Mouse (Mus musculus) stomach, embryonic 16.5 days (tissue): ENCODE measurements around the gene Car2. TPM values are rescaled to one million over a fixed set of nuclear protein-coding genes. Genes with fewer than 3 reads are reported as not detected.

Experiments used
- ATAC-seq: fragments of 200-750 bp; cut with Nextera tagmentation; 2 replicates; pipeline ENCODE4 v1.8.0; 2017; ENCODE audit warnings: moderate number of reproducible peaks, moderate TSS enrichment; ENCODE audit not compliant: insufficient read depth, low FRiP score
- H3K27ac ChIP-seq: fragments of 300-500 bp; sonication (generic); 2 replicates; pipeline ENCODE4 v1.5.1; 2014; ENCODE audit warnings: low read length
- H3K27me3 ChIP-seq: fragments of 300-500 bp; sonication (generic); 2 replicates; pipeline ENCODE4 v1.6.1; 2014; ENCODE audit warnings: low read length, control low read depth, mixed read lengths; ENCODE audit not compliant: control insufficient read depth, insufficient read depth
- H3K36me3 ChIP-seq: fragments of 300-500 bp; sonication (generic); 2 replicates; pipeline ENCODE4 v1.6.1; 2014; ENCODE audit warnings: low read length; ENCODE audit not compliant: control insufficient read depth, insufficient read depth
- H3K4me1 ChIP-seq: fragments of 300-500 bp; sonication (generic); 2 replicates; pipeline ENCODE4 v1.6.1; 2014; ENCODE audit warnings: low read length, control low read depth, mixed read lengths; ENCODE audit not compliant: control insufficient read depth, insufficient read depth
- H3K4me2 ChIP-seq: fragments of 300-500 bp; sonication (generic); 2 replicates; pipeline ENCODE4 v1.6.1; 2014; ENCODE audit warnings: low read depth, low read length, mixed read lengths
- H3K4me3 ChIP-seq: fragments of 300-500 bp; sonication (generic); replicated peaks from 2 replicates; pipeline ENCODE4 v1.5.1; 2014; ENCODE audit warnings: mild to moderate bottlenecking, low read length
- H3K9ac ChIP-seq: fragments of 300-500 bp; sonication (generic); 2 replicates; pipeline ENCODE4 v1.6.1; 2014; ENCODE audit warnings: low read length
- H3K9me3 ChIP-seq: fragments of 300-500 bp; sonication (generic); replicated peaks from 2 replicates; pipeline ENCODE4 v1.6.1; 2016; ENCODE audit warnings: low read length, control low read depth; ENCODE audit not compliant: control insufficient read depth
- WGBS: fragments of 180-500 bp; shearing (Covaris S2); extraction: QIAGEN DNeasy Blood & Tissue Kit; methylation state at CpG from one replicate; pipeline ENCODE4 v1.1.7; 2014; 5-methylcytosine and 5-hydroxymethylcytosine counted together
- polyA plus RNA-seq: library from polyadenylated mRNA; unstranded; fragments of >200 nt; fragmentation: Nextera tagmentation; extraction: Ambion mirVana; gene quantifications from 2 replicates; pipeline ENCODE4 v1.2.1, GENCODE M21; 2015

Car2 gene
- polyA plus RNA-seq, 1 experiment from 2014 or later, result 285 TPM

DNA sequence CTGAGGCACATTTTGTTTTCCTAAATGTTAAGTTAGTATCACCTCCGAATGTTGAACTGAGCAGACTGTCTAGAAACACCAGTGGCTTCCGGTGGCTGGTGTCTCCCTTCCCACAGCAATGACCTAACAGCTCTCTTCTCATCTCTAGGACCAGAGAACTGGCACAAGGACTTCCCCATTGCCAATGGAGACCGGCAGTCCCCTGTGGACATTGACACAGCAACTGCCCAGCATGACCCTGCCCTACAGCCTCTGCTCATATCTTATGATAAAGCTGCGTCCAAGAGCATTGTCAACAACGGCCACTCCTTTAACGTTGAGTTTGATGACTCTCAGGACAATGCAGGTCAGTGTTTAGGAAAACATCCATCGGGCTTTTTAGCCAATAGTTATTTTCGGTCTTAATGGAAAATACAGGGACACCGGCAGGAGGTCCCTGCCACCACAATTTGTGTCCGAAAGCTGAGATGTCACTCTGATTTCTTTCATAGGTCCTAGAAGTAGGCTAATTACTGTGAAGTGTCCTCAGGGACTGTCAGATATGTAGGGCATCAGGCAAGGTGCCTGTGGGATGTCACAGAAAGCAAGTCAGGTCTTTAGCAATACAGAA lies 1.7 kb downstream of the Car2 start:
- Histone ChIP-seq H3K27me3 (peaks cover 4% of the 10 kb centered on the region; the same call in 1 of the 2 replicates), H3K9ac (no peak overlapping the region), H3K4me3 (peak overlapping the region; percentile 68), H3K27ac (no peak overlapping the region), H3K4me1 (0 out of 2 replicates have a peak, but pooled peaks cover 5% of the 10 kb centered on the region), H3K36me3 (no peaks in the 10 kb centered on the region), H3K9me3 (no peaks in the 10 kb centered on the region), H3K4me2 (peak overlapping the region; percentile 86)
- no peak for ATAC-seq
- 68% methylated on average over 10 of the region's 10 CpGs for WGBS

DNA sequence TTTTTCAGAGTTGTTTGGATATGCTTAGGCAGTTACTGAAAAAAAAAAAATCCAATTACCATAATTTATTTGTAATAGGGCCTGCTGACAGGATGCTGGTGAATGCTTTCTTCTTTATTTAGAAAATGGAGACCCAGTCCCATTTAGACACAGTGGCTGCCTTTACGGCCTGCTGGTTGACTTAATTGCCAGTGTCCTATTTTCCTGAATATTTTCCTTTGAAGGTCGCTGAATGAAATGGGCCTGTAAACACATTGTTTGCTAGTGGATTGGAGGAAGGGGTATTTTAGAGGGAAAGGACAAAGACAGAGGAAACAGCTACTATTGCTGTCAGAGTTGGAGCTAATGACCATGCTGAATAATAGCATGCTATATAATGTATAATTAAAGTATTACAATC lies 2.5 kb downstream of the Car2 start:
- ATAC-seq, result no peak
- WGBS, result 77% methylated on average over 2 of the region's 2 CpGs
- peak overlapping the region; percentile 28 for H3K4me3 ChIP-seq
- peaks cover 4% of the 10 kb centered on the region; the same call in 1 of the 2 replicates for H3K27me3 ChIP-seq
- 0 out of 2 replicates have a peak, but pooled peaks cover 5% of the 10 kb centered on the region for H3K4me1 ChIP-seq
- H3K9me3 ChIP-seq, result no peaks in the 10 kb centered on the region
- H3K9ac ChIP-seq, result no peak overlapping the region
- no peaks in the 10 kb centered on the region for H3K36me3 ChIP-seq
- peak overlapping the region; percentile 27; the same call in 1 of the 2 replicates for H3K4me2 ChIP-seq
- no peak overlapping the region for H3K27ac ChIP-seq

DNA sequence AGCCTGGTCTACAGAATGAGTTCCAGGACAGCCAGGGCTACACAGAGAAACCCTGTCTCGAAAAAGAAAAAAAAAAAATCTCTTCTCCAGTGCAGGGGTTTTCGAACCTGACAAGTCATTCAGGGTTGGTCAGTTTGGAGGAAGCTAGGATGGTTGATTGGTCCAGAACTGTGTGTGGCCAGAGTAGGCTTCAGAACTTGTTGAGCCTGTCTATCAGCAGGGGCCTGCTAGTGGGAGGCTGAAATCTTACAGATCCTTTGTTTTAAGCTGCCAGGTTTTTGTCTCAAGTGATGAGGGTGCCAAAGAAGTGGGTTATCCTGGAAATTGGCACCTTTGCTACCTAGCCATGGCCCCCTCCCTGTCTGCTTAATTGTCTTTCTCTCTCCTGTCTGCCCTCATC lies 3.0 kb downstream of the Car2 start:
- H3K4me1 ChIP-seq, result 0 out of 2 replicates have a peak, but pooled peaks cover 5% of the 10 kb centered on the region
- WGBS, result 65% methylated on average over 2 of the region's 2 CpGs
- H3K4me2 ChIP-seq, result peak overlapping the region; percentile 27; the same call in 1 of the 2 replicates
- no peak overlapping the region for H3K27ac ChIP-seq
- H3K36me3 ChIP-seq, result no peaks in the 10 kb centered on the region
- H3K27me3 ChIP-seq, result peaks cover 4% of the 10 kb centered on the region; the same call in 1 of the 2 replicates
- H3K9me3 ChIP-seq, result no peaks in the 10 kb centered on the region
- ATAC-seq, result no peak
- peak overlapping the region; percentile 28 for H3K4me3 ChIP-seq
- H3K9ac ChIP-seq, result no peak overlapping the region

DNA sequence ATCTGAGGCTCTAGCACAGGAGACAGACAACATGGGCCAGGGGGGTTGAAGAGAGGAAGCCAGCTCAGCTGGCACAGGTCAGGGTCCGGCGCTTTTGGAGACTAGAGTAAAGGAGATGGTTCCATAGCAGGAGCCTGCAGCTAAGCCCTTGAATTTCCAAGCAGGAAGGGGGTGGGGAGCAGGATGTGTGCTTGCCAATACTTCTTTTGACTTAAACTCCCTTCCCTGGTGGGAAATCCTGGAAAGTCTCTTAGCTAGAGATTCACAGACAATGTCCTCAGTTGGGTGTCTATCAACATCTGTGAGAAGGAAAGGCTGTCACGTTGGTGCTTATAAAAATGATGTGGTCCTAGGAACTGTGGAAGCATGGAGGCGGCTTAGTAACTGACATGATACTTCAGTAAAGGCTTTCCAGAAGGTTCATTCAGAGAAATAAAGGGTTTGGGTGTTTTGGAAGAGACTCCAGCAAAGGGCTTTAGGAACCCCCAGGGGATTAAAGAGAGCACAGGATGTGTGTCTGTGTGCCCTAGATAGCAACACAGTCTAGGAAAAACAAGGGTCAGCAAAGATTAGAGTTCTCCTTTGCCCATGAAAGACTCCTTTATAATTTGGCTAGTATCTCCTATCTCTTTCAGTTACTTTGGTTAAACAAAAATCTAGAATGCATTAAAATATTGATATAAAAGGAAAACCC lies 3.8 kb downstream of the Car2 start:
- Histone ChIP-seq H3K9ac (no peak overlapping the region), H3K9me3 (no peaks in the 10 kb centered on the region), H3K27me3 (peaks cover 4% of the 10 kb centered on the region; the same call in 1 of the 2 replicates), H3K4me2 (peak overlapping the region; percentile 0; the same call in 1 of the 2 replicates), H3K4me1 (0 out of 2 replicates have a peak, but pooled peaks cover 5% of the 10 kb centered on the region), H3K36me3 (no peaks in the 10 kb centered on the region), H3K4me3 (peak overlapping the region; percentile 28), H3K27ac (peak overlapping the region; percentile 60; the same call in 1 of the 2 replicates)
- no peak for ATAC-seq
- 59% methylated on average over 4 of the region's 4 CpGs for WGBS

DNA sequence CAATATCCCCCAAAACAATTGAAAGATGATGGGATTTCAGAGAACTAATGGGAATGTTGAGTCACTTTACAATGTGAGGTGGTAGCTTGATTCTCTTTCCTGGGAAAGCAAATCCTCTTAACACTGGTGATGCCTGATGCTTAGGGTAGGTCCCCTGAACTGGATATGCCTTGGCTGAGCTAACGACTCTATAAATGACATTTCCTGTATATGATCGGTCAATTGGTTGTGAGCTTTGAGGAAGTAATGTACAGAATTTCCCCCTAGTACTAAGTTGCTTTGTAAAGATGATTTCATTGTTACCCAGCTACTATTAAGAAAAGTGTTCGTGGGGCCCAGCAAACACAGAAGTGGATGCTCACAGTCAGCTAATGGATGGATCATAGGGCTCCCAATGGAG lies 6.9 kb downstream of the Car2 start:
- 80% methylated on average over 3 of the region's 3 CpGs for WGBS
- no peaks in the 10 kb centered on the region for H3K9me3 ChIP-seq
- H3K27me3 ChIP-seq, result no peaks in the 10 kb centered on the region
- ATAC-seq, result no peak
- no peak overlapping the region for H3K27ac ChIP-seq
- H3K4me3 ChIP-seq, result no peak overlapping the region
- H3K4me1 ChIP-seq, result no peaks in the 10 kb centered on the region
- no peak overlapping the region for H3K9ac ChIP-seq
- H3K36me3 ChIP-seq, result no peaks in the 10 kb centered on the region
- no peak overlapping the region for H3K4me2 ChIP-seq

DNA sequence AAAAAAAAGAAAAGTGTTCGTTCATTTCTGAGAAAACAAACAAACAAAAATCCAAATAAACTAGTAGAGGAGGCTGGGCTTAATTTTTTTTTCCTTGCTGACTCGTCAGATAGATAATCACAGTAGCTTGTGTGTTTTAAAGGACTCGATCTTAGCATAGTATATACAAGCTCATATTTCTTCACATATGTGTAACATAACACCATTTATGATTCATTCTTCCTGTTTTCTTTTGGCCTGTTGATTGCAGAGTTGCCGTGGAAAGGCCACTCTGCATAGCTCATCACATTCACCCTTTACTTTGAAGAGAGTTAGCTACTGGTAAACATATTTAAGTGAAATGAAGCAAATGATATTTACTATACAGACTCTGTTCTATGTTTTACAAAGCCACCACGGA lies 7.6 kb downstream of the Car2 start:
- ATAC-seq, result no peak
- Histone ChIP-seq H3K4me1 (no peaks in the 10 kb centered on the region), H3K9me3 (no peaks in the 10 kb centered on the region), H3K27me3 (no peaks in the 10 kb centered on the region), H3K27ac (no peak overlapping the region), H3K4me3 (no peak overlapping the region), H3K36me3 (no peaks in the 10 kb centered on the region), H3K4me2 (no peak overlapping the region), H3K9ac (no peak overlapping the region)
- 61% methylated on average over 5 of the region's 5 CpGs for WGBS

DNA sequence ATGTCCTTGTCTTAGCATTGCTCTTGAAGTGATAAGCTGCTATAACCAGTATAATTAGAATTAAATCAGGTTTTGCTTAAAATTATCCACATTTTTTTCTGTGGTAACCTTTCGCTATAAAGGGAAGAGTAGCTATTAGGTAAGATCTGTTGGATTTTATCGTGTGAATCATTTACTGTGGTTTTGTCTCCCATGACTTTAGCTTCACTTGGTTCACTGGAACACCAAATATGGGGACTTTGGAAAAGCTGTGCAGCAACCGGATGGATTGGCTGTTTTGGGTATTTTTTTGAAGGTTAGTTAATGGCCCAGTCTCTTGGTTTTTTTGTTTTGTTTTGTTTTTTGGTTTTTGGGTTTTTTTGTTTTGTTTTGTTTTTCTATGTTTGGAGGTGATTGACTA lies 9.3 kb downstream of the Car2 start:
- Histone ChIP-seq H3K4me3 (no peak overlapping the region), H3K27ac (no peak overlapping the region), H3K9ac (no peak overlapping the region), H3K36me3 (no peaks in the 10 kb centered on the region), H3K27me3 (no peaks in the 10 kb centered on the region), H3K4me1 (no peaks in the 10 kb centered on the region), H3K4me2 (no peak overlapping the region), H3K9me3 (no peaks in the 10 kb centered on the region)
- WGBS, result 93% methylated on average over 3 of the region's 3 CpGs
- no peak for ATAC-seq

DNA sequence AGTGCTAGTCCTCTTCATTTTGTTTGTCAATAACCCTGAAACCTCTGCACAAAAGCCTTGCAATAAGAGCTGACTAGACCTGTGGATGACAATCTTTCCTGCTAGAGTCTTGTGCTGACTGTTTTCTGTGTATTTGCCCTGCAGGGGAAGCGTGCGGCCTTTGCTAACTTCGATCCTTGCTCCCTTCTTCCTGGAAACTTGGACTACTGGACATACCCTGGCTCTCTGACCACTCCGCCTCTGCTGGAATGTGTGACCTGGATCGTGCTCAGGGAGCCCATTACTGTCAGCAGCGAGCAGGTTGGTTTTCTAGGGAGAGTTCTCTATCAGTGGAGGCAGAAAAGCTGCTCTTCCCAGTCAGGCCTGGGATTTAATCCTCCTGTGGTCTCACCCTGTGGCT lies 11.7 kb downstream of the Car2 start:
- ATAC-seq, result no peak
- 67% methylated on average over 6 of the region's 6 CpGs for WGBS
- Histone ChIP-seq H3K4me1 (no peaks in the 10 kb centered on the region), H3K36me3 (no peaks in the 10 kb centered on the region), H3K9ac (no peak overlapping the region), H3K27ac (no peak overlapping the region; the same call in 1 of the 2 replicates), H3K4me2 (no peak overlapping the region), H3K27me3 (no peaks in the 10 kb centered on the region), H3K4me3 (no peak overlapping the region), H3K9me3 (no peaks in the 10 kb centered on the region)

DNA sequence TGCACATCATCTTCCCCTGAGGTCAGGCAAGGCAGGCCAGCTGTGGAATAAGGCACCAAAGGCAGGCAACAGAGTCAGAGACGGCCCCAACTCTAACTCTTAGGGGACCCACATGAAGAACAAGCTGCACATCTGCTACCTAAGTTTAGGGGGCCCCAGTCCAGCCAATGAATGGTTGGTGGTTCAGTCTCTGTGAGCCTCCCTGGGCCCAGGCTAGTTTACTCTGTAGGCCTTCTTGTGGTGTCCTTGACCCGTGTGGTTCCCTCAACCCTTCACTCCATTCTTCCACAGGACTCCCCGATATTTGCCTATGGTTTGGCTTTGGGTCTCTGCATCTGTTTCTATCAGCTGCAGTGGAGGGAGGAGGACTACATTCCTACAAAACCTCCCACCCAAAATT lies 17.3 kb downstream of the Car2 start:
- H3K27me3 ChIP-seq, result no peaks in the 10 kb centered on the region
- no peaks in the 10 kb centered on the region for H3K36me3 ChIP-seq
- ATAC-seq, result no peak
- H3K4me3 ChIP-seq, result no peak overlapping the region
- H3K4me1 ChIP-seq, result no peaks in the 10 kb centered on the region
- no peak overlapping the region for H3K9ac ChIP-seq
- 91% methylated on average over 3 of the region's 3 CpGs for WGBS
- no peaks in the 10 kb centered on the region for H3K9me3 ChIP-seq
- no peak overlapping the region for H3K27ac ChIP-seq
- no peak overlapping the region for H3K4me2 ChIP-seq
